In the genomic region with DNA sequence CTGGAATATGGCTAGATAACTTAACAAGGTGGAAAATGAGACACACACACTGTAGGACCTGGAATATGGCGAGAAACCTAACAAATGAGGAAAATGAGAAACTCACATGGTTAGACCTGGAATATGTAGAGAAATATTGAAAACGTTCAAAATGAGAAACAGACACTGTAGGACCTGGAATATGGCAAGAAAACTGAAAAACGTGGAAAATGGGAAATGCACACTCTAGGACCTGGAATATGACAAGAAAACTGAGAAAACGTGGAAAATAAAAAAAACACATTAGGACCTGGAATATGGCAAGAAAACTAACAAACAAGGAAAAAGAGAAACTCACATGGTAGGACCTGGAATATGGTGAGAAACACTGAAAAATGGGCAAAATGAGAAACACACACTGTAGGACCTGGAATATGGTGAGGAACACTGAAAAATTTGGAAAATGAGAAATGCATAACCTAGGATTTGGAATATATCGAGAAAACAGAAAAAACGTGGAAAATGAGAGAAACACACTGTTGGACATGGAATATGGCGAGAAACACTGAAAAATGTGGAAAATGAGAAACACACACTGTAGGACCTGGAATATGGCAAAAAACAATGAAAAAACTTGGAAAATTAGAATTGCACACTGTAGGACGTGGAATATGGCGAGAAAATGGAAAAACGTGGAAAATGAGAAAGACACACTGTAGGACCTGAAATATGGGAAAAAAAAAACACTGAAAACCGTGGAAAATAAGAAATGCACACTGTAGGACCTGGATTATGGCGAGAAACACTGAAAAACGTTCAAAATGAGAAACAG, we compare ENCODE assay signal across 8 mouse cellular contexts.
A peak's percentile ranks its signal among the peaks of the same experiment; 100 is the strongest.
DNase-seq lines count a peak whose midpoint lies in the region; ATAC-seq and TF ChIP-seq lines count a peak whose summit lies in the region.

No protein-coding gene starts in this region.

- H3K27me3 ChIP-seq in heart, embryonic 11.5 days (ENCODE audit: control insufficient read depth, insufficient read depth, low read length) = no peaks in the 10 kb centered on the region
- no peaks in the 10 kb centered on the region for H3K27me3 ChIP-seq in CH12.LX (replicated peaks)
- H3K27me3 ChIP-seq in forebrain, embryonic 15.5 days = no peaks in the 10 kb centered on the region
- H3K27me3 ChIP-seq in midbrain, embryonic 12.5 days = no peaks in the 10 kb centered on the region

- no peak for TF ChIP-seq CTCF in CH12.LX (conservative IDR thresholded peaks at IDR 0.05 in 1 of 2, IDR thresholded peaks at IDR 0.05 in 1 of 2; ENCODE audit: low read depth in 2 of 2, low read length in 2 of 2)

- intact Hi-C loops in left cerebral cortex, postnatal 25 days (cut with DNase I) = no loop called here

- peak; percentile 61 for ATAC-seq in heart, embryonic 11.5 days (replicated peaks; ENCODE audit: insufficient number of reproducible peaks, low FRiP score, low TSS enrichment)
- ATAC-seq in forebrain, embryonic 15.5 days (replicated peaks) = 0 out of 2 replicates have a peak, but pooled peaks have one; percentile 16
- peak; percentile 59 for ATAC-seq in midbrain, embryonic 12.5 days (ENCODE audit: low FRiP score, low read depth)

- no peak overlapping the region for H3K4me2 ChIP-seq in heart, embryonic 11.5 days
- H3K4me2 ChIP-seq in CH12.LX (ENCODE audit: insufficient read depth, low read depth, poor library complexity, severe bottlenecking) = no peak overlapping the region
- no peak overlapping the region for H3K4me2 ChIP-seq in forebrain, embryonic 15.5 days (replicated peaks)
- no peak overlapping the region for H3K4me2 ChIP-seq in midbrain, embryonic 12.5 days (replicated peaks)

- H3K9ac ChIP-seq in heart, embryonic 11.5 days (ENCODE audit: low read depth, low read length) = no peak overlapping the region
- H3K9ac ChIP-seq in CH12.LX (ENCODE audit: insufficient read depth, low read depth) = no peak overlapping the region
- H3K9ac ChIP-seq in forebrain, embryonic 15.5 days (replicated peaks) = no peak overlapping the region
- H3K9ac ChIP-seq in midbrain, embryonic 12.5 days (replicated peaks) = no peak overlapping the region

- no peak overlapping the region for H3K27ac ChIP-seq in heart, embryonic 11.5 days (ENCODE audit: low read depth, low read length)
- no peak overlapping the region for H3K27ac ChIP-seq in CH12.LX (ENCODE audit: insufficient read depth, low read depth)
- no peak overlapping the region for H3K27ac ChIP-seq in forebrain, embryonic 15.5 days (replicated peaks)
- no peak overlapping the region for H3K27ac ChIP-seq in midbrain, embryonic 12.5 days (replicated peaks)

- H3K36me3 ChIP-seq in heart, embryonic 11.5 days (ENCODE audit: control insufficient read depth, insufficient read depth, low read length) = no peaks in the 10 kb centered on the region
- no peaks in the 10 kb centered on the region for H3K36me3 ChIP-seq in CH12.LX (replicated peaks in 1 of 2; ENCODE audit: control insufficient read depth in 1 of 2, insufficient read depth in 1 of 2, low read length in 1 of 2)
- H3K36me3 ChIP-seq in forebrain, embryonic 15.5 days = no peaks in the 10 kb centered on the region
- no peaks in the 10 kb centered on the region for H3K36me3 ChIP-seq in midbrain, embryonic 12.5 days

- DNase-seq in heart, postnatal 4 days = no peak
- peak; percentile 6 for DNase-seq in CH12.LX (ENCODE audit: extremely low read depth)
- no peak for DNase-seq in ovary, postnatal 10 days (ENCODE audit: low spot score)
- DNase-seq in left cerebral cortex, postnatal 25 days (ENCODE audit: low spot score in 2 of 2) = no peak
- DNase-seq in cerebellum, adult 18-20 months = no peak

- no peak for TF ChIP-seq RAD21 in CH12.LX (IDR thresholded peaks at IDR 0.05; ENCODE audit: low read depth, low read length)

- no peak for TF ChIP-seq EP300 in CH12.LX (IDR thresholded peaks at IDR 0.05; ENCODE audit: low read length)

- no peaks in the 10 kb centered on the region for H3K4me1 ChIP-seq in heart, embryonic 11.5 days (ENCODE audit: control insufficient read depth, insufficient read depth, low read length)
- peaks cover 0 to 7% of the 10 kb centered on the region in 2 experiments; a peak in 1 of 4 replicates for H3K4me1 ChIP-seq in CH12.LX (ENCODE audit: control insufficient read depth in 1 of 2, insufficient read depth in 2 of 2)
- no peaks in the 10 kb centered on the region for H3K4me1 ChIP-seq in forebrain, embryonic 15.5 days
- H3K4me1 ChIP-seq in midbrain, embryonic 12.5 days = no peaks in the 10 kb centered on the region

- in situ Hi-C loops in CH12.LX (cut with MboI; ENCODE audit: low pct_ligation_motif_present, low pct_unique_long_range_greater_than_20kb, low sequenced_read_pairs) = no loop called here

- H3K79me2 ChIP-seq in CH12.LX (replicated peaks; ENCODE audit: control insufficient read depth, extremely low read depth, insufficient read depth, poor library complexity, severe bottlenecking) = no peaks in the 10 kb centered on the region

- H3K4me3 ChIP-seq in heart, embryonic 11.5 days (ENCODE audit: low read depth, low read length) = no peak overlapping the region
- no peak overlapping the region for H3K4me3 ChIP-seq in CH12.LX (replicated peaks in 1 of 3; ENCODE audit: low read depth in 2 of 3, low read length in 2 of 3, poor library complexity in 1 of 3)
- no peak overlapping the region for H3K4me3 ChIP-seq in forebrain, embryonic 15.5 days
- no peak overlapping the region for H3K4me3 ChIP-seq in midbrain, embryonic 12.5 days

- WGBS in heart, embryonic 11.5 days (ENCODE audit: insufficient replicate concordance) = 59% methylated on average over 13 of the region's 13 CpGs
- WGBS in forebrain, embryonic 15.5 days = 61% methylated on average over 13 of the region's 13 CpGs
- WGBS in midbrain, embryonic 12.5 days = 57% methylated on average over 13 of the region's 13 CpGs

- dilution Hi-C loops in CH12.LX (cut with MboI; ENCODE audit: extremely low pct_ligation_motif_present, extremely low pct_unique_long_range_greater_than_20kb, low sequenced_read_pairs) = no loop called here

- H3K9me3 ChIP-seq in heart, embryonic 11.5 days (replicated peaks; ENCODE audit: control insufficient read depth, low read length) = peaks cover 30% of the 10 kb centered on the region
- peaks cover 11% of the 10 kb centered on the region for H3K9me3 ChIP-seq in CH12.LX (replicated peaks; ENCODE audit: low read length)
- peaks cover 36% of the 10 kb centered on the region for H3K9me3 ChIP-seq in forebrain, embryonic 15.5 days
- H3K9me3 ChIP-seq in midbrain, embryonic 12.5 days = peaks cover 59% of the 10 kb centered on the region

- TF ChIP-seq POLR2A in CH12.LX (IDR thresholded peaks at IDR 0.05; ENCODE audit: low read depth, low read length) = no peak

TF ChIP-seq in CH12.LX, 34 proteins besides CTCF, POLR2A, EP300 and RAD21:
- TF ChIP-seq POLR2AphosphoS2 (IDR thresholded peaks at IDR 0.05; ENCODE audit: low read depth, low read length) (no peak), NELFE (IDR thresholded peaks at IDR 0.05; ENCODE audit: low read depth, low read length) (peak; percentile 25; the same call in 1 of the 2 replicates)
